Mouse (Mus musculus) heart, postnatal 0 days (tissue): ENCODE measurements around the gene Homer3.

Source experiments
- CTCF ChIP-seq: IDR thresholded peaks from 2 replicates; pipeline ENCODE4 v1.5.1; 2016; ENCODE audit warnings: antibody characterized with exemption, control low read depth, low read depth
- EP300 ChIP-seq: IDR thresholded peaks from 2 replicates; pipeline ENCODE4 v1.6.1; 2016; ENCODE audit warnings: antibody characterized with exemption, low read depth

- TF ChIP-seq CTCF, result no peak
- TF ChIP-seq EP300, result no peak
Observed at GRCm38 (mm10) chr8:70332878-70333202, 50.2 kb downstream of the Homer3 start.
